Mouse (Mus musculus) embryonic facial prominence, embryonic 13.5 days (tissue): ENCODE measurements around the gene Asic1. TPM values are rescaled to one million over a fixed set of nuclear protein-coding genes. Genes with fewer than 3 reads are reported as not detected.
A peak's percentile ranks its signal among the peaks of the same experiment; 100 is the strongest.

Source experiments
- ATAC-seq: fragments of 200-750 bp; cut with Nextera tagmentation; 2 replicates; pipeline ENCODE4 v1.8.0; 2017; ENCODE audit warnings: low read depth; ENCODE audit not compliant: insufficient number of reproducible peaks, insufficient read depth, low FRiP score, low TSS enrichment
- H3K27ac ChIP-seq: fragments of 300-500 bp; sonication (generic); 2 replicates; pipeline ENCODE4 v1.5.1; 2015; ENCODE audit warnings: moderate library complexity, mild to moderate bottlenecking, inconsistent platforms
- H3K27me3 ChIP-seq: fragments of 300-500 bp; sonication (generic); 2 replicates; pipeline ENCODE4 v1.6.1; 2015; ENCODE audit warnings: mild to moderate bottlenecking, inconsistent platforms
- H3K36me3 ChIP-seq: fragments of 300-500 bp; sonication (generic); 2 replicates; pipeline ENCODE4 v1.6.1; 2015; ENCODE audit warnings: mild to moderate bottlenecking, inconsistent platforms
- H3K4me1 ChIP-seq: fragments of 300-500 bp; sonication (generic); 2 replicates; pipeline ENCODE4 v1.6.1; 2015; ENCODE audit warnings: inconsistent platforms
- H3K4me2 ChIP-seq: fragments of 300-500 bp; sonication (generic); 2 replicates; pipeline ENCODE4 v1.6.1; 2015; ENCODE audit warnings: moderate library complexity, mild to moderate bottlenecking, inconsistent platforms
- H3K4me3 ChIP-seq: fragments of 300-500 bp; sonication (generic); 2 replicates; pipeline ENCODE4 v1.5.1; 2015; ENCODE audit warnings: mild to moderate bottlenecking, inconsistent platforms
- H3K9ac ChIP-seq: fragments of 300-500 bp; sonication (generic); 2 replicates; pipeline ENCODE4 v1.6.1; 2015; ENCODE audit warnings: mild to moderate bottlenecking, inconsistent platforms
- H3K9me3 ChIP-seq: fragments of 300-500 bp; sonication (generic); 2 replicates; pipeline ENCODE4 v1.6.1; 2016; ENCODE audit warnings: inconsistent platforms
- WGBS: fragments of 180-500 bp; shearing (Covaris S2); methylation state at CpG from one replicate; pipeline ENCODE4 v1.1.7; 2015; ENCODE audit warnings: mixed read lengths; 5-methylcytosine and 5-hydroxymethylcytosine counted together
- polyA plus RNA-seq: library from polyadenylated mRNA; unstranded; fragments of >200 nt; fragmentation: Nextera tagmentation; extraction: Ambion mirVana; gene quantifications from 2 replicates; pipeline ENCODE4 v1.2.1, GENCODE M21; 2015

Asic1 gene
- polyA plus RNA-seq = 3.3 and 4.2 TPM in 2 replicates

GRCm38 (mm10) chr15:99670154-99670821 is at the start of gene Asic1:
TSS of gene Asic1 (plus strand) at chr15:99670368.
- ATAC-seq = peak; percentile 43; the same call in 1 of the 2 replicates
- H3K9me3 ChIP-seq = no peaks in the 10 kb centered on the region
- peaks cover 85% of the 10 kb centered on the region for H3K27me3 ChIP-seq
- H3K4me1 ChIP-seq = peaks cover 19% of the 10 kb centered on the region
- peak within 1 kb of the TSS; percentile 96 for H3K4me2 ChIP-seq
- peak within 1 kb of the TSS; percentile 60 for H3K4me3 ChIP-seq
- H3K9ac ChIP-seq = peak within 1 kb of the TSS; percentile 76
- no peak within 1 kb of the TSS for H3K27ac ChIP-seq
- under 1% methylated on average over 67 of the region's 74 CpGs for WGBS
- no peaks in the 10 kb centered on the region for H3K36me3 ChIP-seq

GRCm38 (mm10) chr15:99622063-99622462 is 48.1 kb upstream of the Asic1 start:
- Histone ChIP-seq H3K4me3 (no peak overlapping the region), H3K4me2 (no peak overlapping the region), H3K36me3 (peaks cover 65% of the 10 kb centered on the region), H3K9me3 (no peaks in the 10 kb centered on the region), H3K27me3 (no peaks in the 10 kb centered on the region), H3K9ac (no peak overlapping the region), H3K4me1 (no peaks in the 10 kb centered on the region), H3K27ac (no peak overlapping the region)
- 93% methylated on average over 10 of the region's 11 CpGs for WGBS
- no peak for ATAC-seq

GRCm38 (mm10) chr15:99631618-99632017 is 38.5 kb upstream of the Asic1 start:
- no peak for ATAC-seq
- no peak overlapping the region for H3K9ac ChIP-seq
- H3K27me3 ChIP-seq = no peaks in the 10 kb centered on the region
- no peak overlapping the region for H3K27ac ChIP-seq
- no peak overlapping the region for H3K4me2 ChIP-seq
- H3K36me3 ChIP-seq = peaks cover 90% of the 10 kb centered on the region
- H3K4me3 ChIP-seq = no peak overlapping the region
- no peaks in the 10 kb centered on the region for H3K4me1 ChIP-seq
- H3K9me3 ChIP-seq = no peaks in the 10 kb centered on the region

- H3K27me3 ChIP-seq = no peaks in the 10 kb centered on the region
- 92% methylated on average over 7 of the region's 7 CpGs for WGBS
- no peak overlapping the region for H3K4me3 ChIP-seq
- H3K27ac ChIP-seq = no peak overlapping the region
- no peak overlapping the region for H3K9ac ChIP-seq
- H3K4me1 ChIP-seq = no peaks in the 10 kb centered on the region; the same call in 1 of the 2 replicates
- no peaks in the 10 kb centered on the region for H3K9me3 ChIP-seq
- H3K4me2 ChIP-seq = no peak overlapping the region
- peaks cover 89% of the 10 kb centered on the region for H3K36me3 ChIP-seq
- ATAC-seq = no peak
Observed at GRCm38 (mm10) chr15:99634702-99635101, 35.5 kb upstream of the Asic1 start.

- H3K27ac ChIP-seq = peak overlapping the region; percentile 45; the same call in 1 of the 2 replicates
Observed at GRCm38 (mm10) chr15:99637405-99638123, 32.6 kb upstream of the Asic1 start.

GRCm38 (mm10) chr15:99638124-99638485 is 32.1 kb upstream of the Asic1 start:
- H3K4me2 ChIP-seq = no peak overlapping the region
- ATAC-seq = no peak
- H3K36me3 ChIP-seq = peaks cover 81% of the 10 kb centered on the region
- H3K9me3 ChIP-seq = no peaks in the 10 kb centered on the region
- H3K4me3 ChIP-seq = no peak overlapping the region
- no peaks in the 10 kb centered on the region for H3K27me3 ChIP-seq
- WGBS = 77% methylated on average over 5 of the region's 5 CpGs
- H3K9ac ChIP-seq = no peak overlapping the region
- H3K4me1 ChIP-seq = peaks cover 2% of the 10 kb centered on the region; the same call in 1 of the 2 replicates
- no peak overlapping the region for H3K27ac ChIP-seq

More at GRCm38 (mm10) chr15:99637405-99638123, 32.6 kb upstream of the Asic1 start:
- Histone ChIP-seq H3K4me2 (no peak overlapping the region), H3K27me3 (no peaks in the 10 kb centered on the region), H3K9me3 (no peaks in the 10 kb centered on the region), H3K4me3 (no peak overlapping the region), H3K9ac (no peak overlapping the region), H3K36me3 (peaks cover 86% of the 10 kb centered on the region), H3K4me1 (peaks cover 2% of the 10 kb centered on the region; the same call in 1 of the 2 replicates)
- 64% methylated on average over 12 of the region's 12 CpGs for WGBS
- no peak for ATAC-seq

- peaks cover 32% of the 10 kb centered on the region for H3K4me1 ChIP-seq
- peak overlapping the region; percentile 22; the same call in 1 of the 2 replicates for H3K27ac ChIP-seq
- H3K4me3 ChIP-seq = no peak overlapping the region
- WGBS = 64% methylated on average over 6 of the region's 6 CpGs
- ATAC-seq = no peak
- H3K27me3 ChIP-seq = no peaks in the 10 kb centered on the region
- H3K4me2 ChIP-seq = no peak overlapping the region
- H3K9ac ChIP-seq = no peak overlapping the region
- peaks cover 39% of the 10 kb centered on the region for H3K36me3 ChIP-seq
- H3K9me3 ChIP-seq = no peaks in the 10 kb centered on the region
Observed at GRCm38 (mm10) chr15:99642622-99643021, 27.5 kb upstream of the Asic1 start.

- peaks cover 42% of the 10 kb centered on the region for H3K4me1 ChIP-seq
- H3K4me3 ChIP-seq = no peak overlapping the region
- H3K27me3 ChIP-seq = no peaks in the 10 kb centered on the region
- ATAC-seq = no peak
- H3K36me3 ChIP-seq = peaks cover 32% of the 10 kb centered on the region
- no peaks in the 10 kb centered on the region for H3K9me3 ChIP-seq
- no peak overlapping the region for H3K27ac ChIP-seq
- whole genome bisulfite sequencing = 85% methylated on average over 10 of the region's 10 CpGs
- no peak overlapping the region for H3K9ac ChIP-seq
- no peak overlapping the region for H3K4me2 ChIP-seq
Observed at GRCm38 (mm10) chr15:99643832-99644231, 26.3 kb upstream of the Asic1 start.

- Histone ChIP-seq H3K27ac (no peak overlapping the region), H3K27me3 (no peaks in the 10 kb centered on the region), H3K4me2 (no peak overlapping the region), H3K9ac (0 out of 2 replicates have a peak overlapping the region, but pooled peaks have one; percentile 16), H3K36me3 (peaks cover 23% of the 10 kb centered on the region), H3K4me1 (peaks cover 52% of the 10 kb centered on the region), H3K9me3 (no peaks in the 10 kb centered on the region), H3K4me3 (no peak overlapping the region)
- 73% methylated on average over 7 of the region's 7 CpGs for WGBS
- ATAC-seq = no peak
Observed at GRCm38 (mm10) chr15:99644776-99645175, 25.4 kb upstream of the Asic1 start.

- no peak for ATAC-seq
- Histone ChIP-seq H3K4me3 (no peak overlapping the region), H3K27ac (no peak overlapping the region), H3K9ac (peak overlapping the region; percentile 51; the same call in 1 of the 2 replicates), H3K9me3 (no peaks in the 10 kb centered on the region), H3K4me1 (peaks cover 67% of the 10 kb centered on the region), H3K27me3 (peaks cover 10% of the 10 kb centered on the region), H3K36me3 (no peaks in the 10 kb centered on the region), H3K4me2 (peak overlapping the region; percentile 80)
- WGBS = 9% methylated on average over 4 of the region's 4 CpGs
Observed at GRCm38 (mm10) chr15:99648326-99648725, 21.8 kb upstream of the Asic1 start.

- ATAC-seq = no peak
- Histone ChIP-seq H3K27ac (peak overlapping the region; percentile 33), H3K36me3 (no peaks in the 10 kb centered on the region), H3K27me3 (peaks cover 19% of the 10 kb centered on the region), H3K9me3 (no peaks in the 10 kb centered on the region), H3K4me1 (peaks cover 74% of the 10 kb centered on the region), H3K9ac (peak overlapping the region; percentile 51), H3K4me3 (peak overlapping the region; percentile 85), H3K4me2 (peak overlapping the region; percentile 80)
- WGBS = 28% methylated on average over 6 of the region's 6 CpGs
Observed at GRCm38 (mm10) chr15:99649067-99649761, 21.0 kb upstream of the Asic1 start.
